Mouse (Mus musculus) ES-E14 (cell line): ENCODE measurements around the gene B4galt2.

Experiments used
- CHD2 ChIP-seq: IDR thresholded peaks from 2 replicates; pipeline ENCODE4 v1.6.1; 2014; ENCODE audit warnings: mild to moderate bottlenecking, low read depth, low read length, inconsistent platforms
- HCFC1 ChIP-seq: IDR thresholded peaks from 2 replicates; pipeline ENCODE4 v1.6.1; 2012; ENCODE audit warnings: low read length, inconsistent platforms, borderline replicate concordance; ENCODE audit not compliant: insufficient read depth
- MAFK ChIP-seq: IDR thresholded peaks from 2 replicates; pipeline ENCODE4 v1.6.1; 2014; ENCODE audit warnings: mild to moderate bottlenecking, low read depth, low read length, inconsistent platforms; ENCODE audit not compliant: insufficient read depth
- ZC3H11A ChIP-seq: IDR thresholded peaks from 2 replicates; pipeline ENCODE4 v1.6.1; 2012; ENCODE audit warnings: low read depth, mild to moderate bottlenecking, inconsistent platforms, low read length, borderline replicate concordance
- ZNF384 ChIP-seq: IDR thresholded peaks from 2 replicates; pipeline ENCODE4 v1.6.1; 2012; ENCODE audit warnings: low read depth, low read length, inconsistent platforms

- TF ChIP-seq ZNF384 (no peak), MAFK (no peak), CHD2 (no peak), ZC3H11A (no peak), HCFC1 (no peak)
Measured at GRCm38 (mm10) chr4:117926545-117927482, 43.5 kb upstream of the B4galt2 start.
